Mouse (Mus musculus): ENCODE results near the gene Kcnj3.
"Not testable (repeated sequence)": the region's sequence is repeated elsewhere in the genome, so short reads cannot be mapped to it uniquely, and the experiment has no call there.

Gene Kcnj3

DNA sequence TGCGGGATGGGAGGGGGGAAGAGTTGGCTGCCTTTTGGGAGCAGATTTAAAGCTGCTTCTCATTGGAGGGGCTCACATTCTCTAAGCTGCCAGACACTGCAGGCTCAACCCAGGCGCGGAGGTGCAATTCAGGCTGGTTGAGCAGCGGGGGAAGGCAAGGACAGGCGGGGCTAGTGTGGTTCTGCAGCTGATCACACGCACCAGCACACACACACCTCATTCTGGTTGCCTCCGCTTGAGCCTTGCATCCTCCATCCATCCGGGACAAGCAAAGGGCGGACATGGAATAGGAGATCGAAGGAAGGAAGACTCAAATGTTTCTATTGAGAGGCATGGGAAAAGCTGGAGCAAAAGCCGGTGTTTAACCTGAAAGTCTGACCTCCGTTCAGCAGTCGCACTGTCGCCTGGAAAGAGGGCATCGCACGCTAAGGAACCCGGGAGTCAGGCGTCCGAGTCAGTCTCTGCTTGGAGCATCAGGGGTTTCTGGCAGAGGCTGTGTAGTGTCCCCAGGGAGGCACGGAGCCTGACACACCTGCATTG, at the start of gene Kcnj3:
Gene Kcnj3 (plus strand): TSS at position 250 of the 540 bp plus-strand sequence.
- DNase-seq (ENCODE audit: low spot score) = no peak

DNA sequence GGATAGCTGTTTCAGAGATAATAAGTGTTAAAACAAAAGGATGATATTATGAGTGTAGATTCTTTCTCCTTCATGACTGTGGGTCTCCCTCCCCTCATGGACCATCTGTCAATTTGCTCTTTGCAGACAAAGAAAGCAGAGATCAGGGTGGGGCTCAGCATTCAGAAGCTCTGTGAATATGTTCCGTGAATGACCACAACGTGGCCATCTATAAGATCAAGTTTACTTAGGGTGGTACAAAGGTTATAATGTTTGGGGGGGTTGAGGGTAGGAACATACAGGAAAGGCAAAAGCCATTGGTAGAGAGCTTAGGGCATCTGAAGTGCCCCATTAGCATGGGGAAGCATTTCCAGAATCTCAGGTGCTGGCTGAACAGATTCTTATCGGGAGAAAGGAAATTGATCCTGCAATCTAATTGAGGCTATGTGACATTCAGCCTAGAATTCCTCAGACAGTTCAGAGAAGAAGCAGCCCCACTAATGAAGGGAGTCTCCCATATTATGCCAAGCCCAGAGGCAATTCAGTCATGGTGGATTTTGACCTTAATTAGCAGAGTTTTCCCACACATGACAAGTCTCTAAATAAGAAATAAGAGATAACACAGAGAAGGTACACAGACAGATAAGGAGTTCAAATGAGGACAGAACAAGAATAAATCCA, 45.3 kb upstream of the Kcnj3 start:
- DNase-seq (ENCODE audit: low spot score) = no peak

DNA sequence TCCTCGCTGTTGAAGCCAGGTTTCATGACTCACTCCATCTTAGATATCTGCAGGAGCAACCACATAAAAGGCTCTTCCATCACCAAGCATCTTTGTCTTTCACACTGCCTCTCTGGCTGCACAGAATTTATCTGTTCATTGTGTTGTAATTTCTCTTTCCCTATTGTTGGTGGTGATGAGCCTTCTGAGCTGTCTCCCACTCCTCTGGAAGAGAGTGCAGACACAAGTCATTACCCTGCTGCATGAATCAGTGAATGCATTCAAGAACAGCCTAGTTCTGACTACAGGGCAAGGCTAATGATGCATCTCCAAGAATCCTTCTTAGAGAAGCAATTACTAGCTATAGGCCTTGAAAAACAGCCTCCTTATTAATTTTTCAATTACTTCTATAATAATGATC, 30.5 kb upstream of the Kcnj3 start:
- DNase-seq (ENCODE audit: low spot score) = no peak

DNA sequence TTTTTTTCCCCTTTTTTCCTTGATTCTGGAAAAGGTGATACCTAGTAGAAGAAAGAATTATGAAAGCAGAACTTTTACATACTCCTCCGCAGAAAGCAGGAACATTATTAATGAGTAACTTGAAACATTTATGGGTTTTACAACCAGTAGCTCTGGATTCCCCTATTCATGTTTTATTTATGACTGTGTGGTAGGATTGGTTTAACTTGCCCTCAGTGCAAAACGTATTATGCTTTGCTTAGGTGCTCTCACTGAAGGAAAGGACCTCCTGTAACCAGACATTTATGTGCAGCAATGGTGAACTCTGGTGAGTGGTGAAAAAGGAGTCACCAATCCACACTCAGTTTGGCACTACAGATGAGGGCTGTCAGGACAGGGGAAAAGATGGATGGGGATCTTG, 8.1 kb upstream of the Kcnj3 start:
- DNase-seq (ENCODE audit: low spot score) = no peak

DNA sequence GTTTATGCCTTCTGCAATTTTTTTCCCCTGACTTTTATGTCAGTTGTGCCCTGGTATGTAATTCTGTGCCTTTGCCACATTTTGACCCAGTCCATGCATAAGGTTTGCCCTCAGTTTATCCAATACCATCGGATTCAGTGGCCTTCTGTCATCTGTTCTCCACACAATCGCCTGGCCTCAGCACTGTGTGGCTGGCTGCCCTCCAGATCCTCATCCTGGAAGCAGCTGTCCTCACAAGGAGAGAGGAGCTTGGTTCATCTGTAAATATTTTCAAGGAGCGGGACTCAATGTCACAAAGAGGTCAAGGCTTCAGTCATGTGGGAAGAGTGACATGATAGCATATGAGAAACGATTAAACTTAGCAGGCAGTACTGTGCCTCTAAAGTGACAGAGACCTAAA, 3.7 kb upstream of the Kcnj3 start:
- DNase-seq (ENCODE audit: low spot score) = peak; percentile 5

DNA sequence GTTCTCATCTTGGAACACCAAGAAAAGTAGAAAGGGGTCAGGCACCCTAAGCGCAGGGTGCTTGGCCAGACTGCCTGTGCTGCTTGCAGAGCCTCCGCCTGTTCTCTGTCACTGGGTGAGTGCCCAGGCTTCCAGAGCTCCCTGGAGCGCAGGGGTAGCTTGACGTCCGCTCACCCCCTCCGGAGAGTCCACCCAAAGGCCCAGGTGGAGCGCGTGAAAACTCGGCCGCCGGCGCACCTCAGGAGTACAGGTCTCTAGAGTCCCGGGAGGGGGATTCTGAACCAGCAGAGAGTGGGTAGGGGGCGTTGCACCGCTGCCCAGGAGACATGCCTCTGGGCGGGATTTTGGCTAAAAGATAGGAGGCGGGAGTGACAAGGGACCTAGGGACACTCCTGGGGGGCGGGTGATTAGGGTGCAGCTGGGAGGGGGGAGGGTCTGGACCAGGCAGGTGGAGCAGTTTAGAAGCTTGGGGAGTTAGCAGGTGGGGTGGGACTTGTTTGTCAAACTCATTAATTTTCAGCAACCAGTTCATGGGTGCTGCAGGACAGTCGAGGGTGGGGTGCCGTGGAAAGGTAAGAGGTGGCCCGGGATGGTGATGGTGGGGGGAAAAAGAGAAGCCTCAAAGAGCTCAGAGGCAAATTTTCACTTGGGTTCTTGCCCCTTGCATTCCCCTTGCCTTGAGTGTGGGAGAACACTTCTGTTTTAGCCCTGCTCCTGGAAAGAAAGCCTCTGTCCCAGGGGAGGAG, 664 bp downstream of the Kcnj3 start:
- no peak for DNase-seq (ENCODE audit: low spot score)

DNA sequence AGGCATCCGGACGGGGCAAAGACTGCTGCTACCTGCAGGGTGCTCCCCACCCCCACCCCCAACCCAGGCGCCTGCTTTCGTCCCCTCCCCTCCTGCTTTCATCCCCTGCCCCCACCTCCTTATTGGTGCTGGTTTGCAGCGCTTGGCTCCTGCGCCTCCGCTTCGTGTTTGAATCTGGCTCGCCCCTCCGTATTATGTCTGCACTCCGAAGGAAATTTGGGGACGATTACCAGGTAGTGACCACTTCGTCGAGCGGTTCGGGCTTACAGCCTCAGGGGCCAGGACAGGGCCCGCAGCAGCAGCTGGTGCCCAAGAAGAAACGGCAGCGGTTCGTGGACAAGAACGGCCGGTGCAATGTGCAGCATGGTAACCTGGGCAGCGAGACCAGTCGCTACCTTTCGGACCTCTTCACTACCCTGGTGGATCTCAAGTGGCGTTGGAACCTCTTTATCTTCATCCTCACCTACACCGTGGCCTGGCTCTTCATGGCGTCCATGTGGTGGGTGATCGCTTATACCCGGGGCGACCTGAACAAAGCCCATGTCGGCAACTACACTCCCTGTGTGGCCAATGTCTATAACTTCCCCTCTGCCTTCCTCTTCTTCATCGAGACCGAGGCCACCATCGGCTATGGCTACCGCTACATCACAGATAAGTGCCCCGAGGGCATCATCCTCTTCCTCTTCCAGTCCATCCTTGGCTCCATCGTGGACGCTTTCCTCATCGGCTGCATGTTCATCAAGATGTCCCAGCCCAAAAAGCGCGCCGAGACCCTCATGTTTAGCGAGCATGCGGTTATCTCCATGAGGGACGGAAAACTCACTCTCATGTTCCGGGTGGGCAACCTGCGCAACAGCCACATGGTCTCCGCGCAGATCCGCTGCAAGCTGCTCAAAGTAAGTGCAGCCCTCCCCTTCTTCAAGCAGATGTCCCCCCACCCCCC, 1.5 kb downstream of the Kcnj3 start:
- no peak for DNase-seq (ENCODE audit: low spot score)

DNA sequence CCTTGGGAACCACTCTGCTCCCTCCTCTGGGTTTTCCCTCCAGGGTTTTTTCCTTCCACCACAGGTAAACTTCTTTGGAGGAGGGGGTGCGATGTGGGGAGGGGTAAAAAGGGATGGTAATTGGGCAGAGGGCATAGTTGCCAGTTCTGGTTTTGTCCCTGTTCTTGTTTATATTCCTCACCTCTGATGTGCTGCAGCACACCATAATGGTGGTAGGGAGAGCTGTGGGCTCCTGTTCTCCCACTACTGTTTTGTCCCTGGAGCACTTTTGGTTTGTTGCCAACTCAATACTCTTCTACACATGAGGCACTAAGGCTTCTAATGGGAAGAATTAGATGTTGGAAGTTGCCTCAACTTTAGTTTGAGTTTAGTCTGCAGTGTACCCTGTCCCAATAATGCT, 2.2 kb downstream of the Kcnj3 start:
- no peak for DNase-seq (ENCODE audit: low spot score)

DNA sequence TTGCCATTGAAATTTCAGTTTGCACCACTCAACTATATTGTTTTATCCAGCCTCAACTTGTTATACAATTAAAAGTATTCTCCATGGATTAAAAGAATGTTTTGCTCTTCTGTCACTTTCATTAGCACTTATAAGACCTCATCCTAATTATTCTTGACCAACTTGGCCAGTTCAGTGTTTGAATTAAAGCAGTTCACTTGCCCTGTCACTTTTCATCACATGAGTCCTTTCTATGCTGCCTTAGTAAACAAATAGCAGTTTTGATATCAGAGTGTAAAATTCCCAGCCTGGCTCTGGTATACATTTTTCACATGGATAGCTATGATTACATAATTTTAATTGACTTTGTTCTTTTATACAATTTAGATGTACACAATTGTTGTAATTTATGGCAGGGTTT, 3.4 kb downstream of the Kcnj3 start:
- no peak for DNase-seq (ENCODE audit: low spot score)

DNA sequence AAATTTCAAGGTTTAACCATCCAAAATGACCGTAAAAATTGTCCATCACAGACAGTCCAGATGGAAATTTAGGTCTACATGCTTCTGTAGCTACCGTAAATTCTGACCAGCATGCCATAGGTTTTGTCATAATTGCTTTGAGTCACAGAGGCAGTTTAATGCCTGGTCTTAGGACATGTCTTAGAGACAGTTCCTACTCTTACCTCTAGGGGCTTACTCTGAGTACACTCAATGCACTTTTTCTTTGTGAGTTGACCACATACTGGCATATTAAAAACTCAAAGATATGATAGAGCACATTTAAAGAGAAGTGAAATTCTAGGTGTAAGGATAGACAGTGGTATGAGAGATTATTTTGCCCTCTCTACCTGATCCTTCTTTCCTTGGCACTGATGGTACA, 6.2 kb downstream of the Kcnj3 start:
- no peak for DNase-seq (ENCODE audit: low spot score)

DNA sequence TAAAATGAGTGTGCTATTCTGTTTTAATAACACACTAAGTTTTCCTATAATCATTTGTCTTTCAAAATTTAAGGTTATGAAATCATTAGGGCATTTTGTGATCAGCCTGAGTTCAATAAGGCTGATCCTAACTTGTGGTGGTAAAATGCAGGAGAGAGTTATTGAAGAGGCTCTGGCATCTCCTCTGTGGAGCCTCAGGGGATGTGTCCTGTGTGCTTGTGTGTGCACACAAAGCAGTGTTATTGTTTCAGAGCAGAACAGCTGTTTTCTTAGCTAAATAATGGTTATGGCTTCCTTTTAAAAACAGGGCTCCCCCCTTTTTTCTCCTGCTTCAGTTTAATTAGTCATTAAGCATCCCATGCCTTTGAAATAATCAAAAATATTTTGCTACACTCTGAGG, 11.5 kb downstream of the Kcnj3 start:
- DNase-seq (ENCODE audit: low spot score) = no peak

DNA sequence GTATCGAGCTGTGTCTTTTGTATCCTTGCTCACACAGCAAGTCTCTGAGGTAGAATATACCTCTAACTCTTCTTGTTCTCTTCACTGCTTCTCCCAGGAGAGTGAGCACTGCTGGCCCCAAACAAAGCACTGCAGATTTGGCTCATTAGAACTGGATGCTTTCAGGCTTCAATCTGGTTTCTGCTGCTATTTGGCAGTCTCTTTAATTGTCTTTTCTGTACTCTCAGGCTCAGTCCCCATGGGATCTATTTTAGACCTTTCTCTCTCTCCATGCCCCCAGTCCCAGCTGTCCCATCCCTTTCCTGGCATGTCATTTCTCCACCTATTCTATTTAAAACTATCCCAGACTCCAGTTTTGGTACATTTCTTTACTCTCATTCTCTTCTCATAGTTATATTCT, 15.0 kb downstream of the Kcnj3 start:
- DNase-seq (ENCODE audit: low spot score) = no peak

DNA sequence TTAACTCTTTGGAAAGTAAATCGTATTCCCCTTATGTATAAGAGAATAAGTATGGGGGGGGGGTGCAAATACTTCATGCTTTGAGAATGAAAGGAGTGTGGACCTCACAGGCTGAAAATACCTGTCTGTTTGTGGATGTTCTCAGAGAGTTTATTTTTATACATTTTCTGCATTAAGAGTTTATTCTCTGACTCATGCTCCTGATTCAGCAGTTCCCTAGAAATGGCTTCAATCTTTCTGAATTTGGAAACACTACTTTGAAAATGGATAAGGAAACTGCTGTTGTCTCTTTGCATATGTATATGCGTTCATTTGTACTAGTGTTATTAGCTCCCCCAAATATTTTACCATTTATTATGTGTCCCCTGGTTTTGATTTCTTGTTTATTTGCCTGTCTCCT, 23.4 kb downstream of the Kcnj3 start:
- DNase-seq (ENCODE audit: low spot score) = no peak

DNA sequence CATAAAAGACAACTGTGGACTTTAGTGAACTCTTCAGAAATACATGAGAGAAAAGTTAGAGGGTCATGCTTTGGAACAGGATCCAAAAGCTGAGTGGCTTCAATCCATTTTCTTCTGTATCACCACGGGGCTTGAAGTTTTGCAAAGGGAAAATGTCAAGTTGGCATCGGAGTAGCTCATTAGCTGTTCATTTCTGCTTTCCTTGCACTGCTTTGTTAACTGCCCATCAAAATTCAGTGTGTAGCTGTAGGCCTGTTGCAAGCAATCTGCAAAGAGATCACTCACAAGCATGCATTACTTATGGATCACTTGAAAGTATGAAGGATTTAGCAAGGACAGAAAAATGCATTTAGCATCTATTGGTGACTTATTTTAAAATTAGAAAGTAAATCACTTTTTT, 33.4 kb downstream of the Kcnj3 start:
- DNase-seq (ENCODE audit: low spot score) = no peak

DNA sequence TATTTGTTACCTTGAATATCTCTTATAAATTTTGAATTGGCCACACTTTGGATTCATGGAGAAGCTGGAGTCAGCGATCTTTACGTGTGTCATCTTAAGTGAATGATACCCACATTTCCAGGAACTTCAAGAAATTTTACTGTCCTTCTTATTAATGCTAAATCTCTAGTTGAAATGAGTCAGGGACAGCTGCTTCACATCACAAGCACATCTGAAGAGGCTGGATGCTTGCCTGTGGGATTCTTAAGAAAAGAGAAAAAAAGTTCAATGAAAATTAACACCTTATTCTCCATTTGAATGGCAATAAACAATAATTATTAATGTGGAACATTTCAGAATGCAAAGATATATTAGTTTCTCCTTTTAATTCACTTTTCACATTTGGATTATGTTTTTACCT, 34.2 kb downstream of the Kcnj3 start:
- peak; percentile 3 for DNase-seq (ENCODE audit: low spot score)

DNA sequence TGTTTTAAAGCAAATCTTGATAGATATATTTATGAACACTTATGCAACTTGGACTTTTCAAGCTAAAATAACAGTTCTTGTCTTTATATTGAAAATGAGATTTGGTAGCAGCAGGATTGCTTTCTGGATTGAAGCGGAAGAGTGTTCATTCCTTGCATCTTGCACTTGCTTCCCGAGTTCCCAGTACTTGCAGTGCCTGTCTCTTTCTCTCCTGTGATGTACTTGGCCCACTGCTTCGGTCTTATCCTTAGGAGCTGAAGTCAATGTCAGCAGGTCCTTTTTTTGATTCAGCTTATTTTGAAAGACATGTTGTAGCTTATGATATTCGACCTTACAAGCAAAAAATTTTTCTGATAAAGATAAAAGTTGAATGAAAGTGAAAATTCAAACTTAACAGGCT, 43.7 kb downstream of the Kcnj3 start:
- no peak for DNase-seq (ENCODE audit: low spot score)

DNA sequence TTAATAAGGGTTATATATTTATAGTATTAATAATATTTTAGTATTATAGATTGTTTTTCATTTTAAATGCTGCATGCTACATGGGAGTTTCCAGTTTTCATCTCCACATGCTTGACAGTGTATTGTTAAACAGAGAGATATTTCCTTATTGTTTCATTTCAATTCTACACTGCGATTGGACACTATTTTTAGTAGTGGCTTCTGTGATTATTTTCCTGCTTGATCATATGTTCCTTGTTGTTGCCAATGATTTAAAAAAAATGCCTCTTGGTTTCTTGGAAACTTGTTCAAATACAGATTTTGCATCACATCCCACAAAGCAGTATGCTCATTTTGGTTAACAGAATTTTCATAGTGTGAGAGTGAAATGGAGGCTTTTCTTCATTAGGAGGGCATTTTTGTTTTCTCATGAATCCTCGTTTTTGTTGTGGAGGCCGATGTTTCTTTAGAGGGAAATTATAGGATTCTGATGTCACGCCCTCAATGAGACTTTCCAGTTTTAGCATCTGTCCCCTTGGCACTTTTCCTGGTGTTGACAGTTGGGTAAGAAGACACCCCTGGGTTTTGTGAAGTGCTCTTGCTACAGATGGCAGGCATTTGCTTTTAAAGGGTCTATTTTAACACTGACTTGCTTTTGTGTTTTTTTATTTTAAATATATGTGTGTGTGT, 44.3 kb downstream of the Kcnj3 start:
- DNase-seq (ENCODE audit: low spot score) = no peak

DNA sequence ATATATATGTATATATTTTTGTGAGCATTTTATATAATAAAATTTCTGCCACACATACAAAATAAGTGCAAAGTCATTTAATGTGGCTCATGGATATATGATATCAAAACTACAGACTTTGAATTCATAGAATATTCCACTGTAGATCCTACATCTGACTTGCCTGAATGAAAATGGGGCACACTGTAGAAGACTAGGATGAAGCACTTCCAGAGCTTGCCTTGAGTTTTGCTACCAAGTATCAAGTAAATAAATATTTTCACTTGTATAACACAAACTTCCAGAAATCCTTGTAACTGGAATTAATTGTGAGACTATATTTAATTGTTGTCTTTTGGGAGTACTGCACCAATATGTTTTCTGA, 44.8 kb downstream of the Kcnj3 start:
- DNase-seq (ENCODE audit: low spot score) = no peak

DNA sequence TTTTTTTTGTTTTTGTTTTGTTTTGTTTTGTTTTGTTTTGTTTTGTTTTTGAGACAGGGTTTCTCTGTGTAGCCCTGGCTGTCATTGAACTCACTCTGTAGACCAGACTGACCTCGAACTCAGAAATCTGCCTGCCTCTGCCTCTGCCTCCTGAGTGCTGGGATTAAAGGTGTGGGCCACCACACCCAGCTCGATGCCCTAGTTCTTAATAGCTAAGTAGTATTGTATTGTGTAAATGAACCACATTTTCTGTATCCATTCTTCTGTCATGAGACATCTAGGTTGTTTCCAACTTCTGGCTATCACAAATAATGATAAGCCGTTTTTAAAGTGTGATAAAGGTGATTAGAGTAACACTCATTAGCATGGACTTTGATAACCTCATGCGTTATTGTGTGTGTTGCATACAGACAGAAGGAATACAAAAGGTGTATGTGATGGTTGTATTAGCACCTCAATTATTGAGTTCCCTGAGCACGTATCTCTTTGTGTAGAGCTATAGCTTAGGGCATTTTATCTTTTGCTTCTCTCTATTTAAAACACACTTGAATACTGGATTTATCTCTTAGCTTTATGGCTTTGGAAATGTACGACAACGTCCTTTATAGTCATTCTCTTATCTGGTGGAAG, 49.8 kb downstream of the Kcnj3 start:
- DNase-seq (ENCODE audit: low spot score) = not testable (repeated sequence)

DNA sequence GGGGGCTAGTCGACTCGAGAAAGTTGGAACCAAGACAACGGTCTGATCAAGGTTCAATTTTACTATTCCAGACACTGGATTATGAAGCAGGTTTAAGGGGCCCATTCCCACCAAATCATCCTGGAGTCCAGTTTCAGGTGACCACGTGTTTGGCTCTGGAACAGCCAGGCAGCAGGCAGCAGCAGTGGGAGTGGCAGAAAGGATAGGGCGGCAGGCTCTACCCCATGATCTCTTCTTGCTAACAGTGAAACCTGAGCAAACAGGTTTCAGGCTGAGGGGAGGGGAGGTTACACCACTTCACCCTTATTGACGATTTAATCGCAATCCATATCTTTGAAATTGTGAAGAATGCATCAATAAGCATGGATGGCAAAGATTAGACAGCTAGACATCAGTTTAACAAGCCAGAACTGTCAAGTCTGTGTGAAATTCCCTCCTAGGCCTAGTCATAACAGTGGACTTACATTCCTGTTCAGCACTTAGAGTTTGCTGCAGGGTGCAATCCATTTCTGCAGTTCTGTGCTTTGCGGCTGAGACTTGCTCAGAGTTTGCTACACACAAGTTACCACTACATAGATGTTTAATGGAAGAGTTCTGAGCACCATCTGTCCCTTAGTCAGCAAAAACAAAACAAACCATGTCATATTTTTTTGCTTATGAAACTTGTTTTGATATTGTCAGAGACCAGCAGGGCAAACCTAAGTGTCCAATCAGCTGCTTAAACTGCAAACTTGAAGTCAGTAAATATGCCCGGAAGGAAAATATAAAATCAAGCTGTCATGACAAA, 67.8 kb downstream of the Kcnj3 start:
- DNase-seq (ENCODE audit: low spot score) = no peak

DNA sequence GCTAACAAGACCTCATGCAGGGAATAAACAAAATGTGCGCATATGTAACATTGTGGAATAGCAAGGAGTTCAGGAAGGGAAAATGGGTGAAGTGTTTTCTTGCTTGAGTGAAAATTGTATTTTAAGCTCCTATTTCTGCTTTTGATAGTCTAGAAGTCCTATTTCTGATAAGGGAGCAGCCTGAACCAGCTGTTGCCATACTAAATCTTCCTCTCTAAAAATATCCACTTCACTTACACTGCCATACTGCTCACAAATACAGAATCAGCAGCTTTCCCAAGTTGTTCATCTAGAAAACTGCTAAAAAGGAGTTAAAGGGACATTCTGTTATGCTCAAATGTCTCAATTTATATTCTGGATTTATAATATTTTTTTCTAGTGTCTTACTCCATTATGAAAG, 69.9 kb downstream of the Kcnj3 start:
- DNase-seq (ENCODE audit: low spot score) = no peak

Data from lung, postnatal 25 days (tissue).